Mouse (Mus musculus): ENCODE data around the gene Exoc3l.

- TF ChIP-seq POLR2A (IDR thresholded peaks at IDR 0.05; ENCODE audit: control insufficient read depth, low read depth, low read length) (no peak), CTCF (IDR thresholded peaks at IDR 0.05; ENCODE audit: control insufficient read depth, insufficient read depth, insufficient replicate concordance, low read depth, low read length) (no peak)
Measured at GRCm38 (mm10) chr8:105317941-105318340, 22.0 kb upstream of the Exoc3l start.
